Mouse (Mus musculus) thymus, postnatal 25 days (tissue): ENCODE measurements around the gene Stxbp5l.
"Not testable (repeated sequence)": the region's sequence is repeated elsewhere in the genome, so short reads cannot be mapped to it uniquely, and the experiment has no call there.

Experiments
- DNase-seq: peaks from one replicate; pipeline ENCODE4 v3.0.0; 2022

The Stxbp5l gene

GRCm38 (mm10) chr16:37273681-37274080 lies 111.1 kb downstream of the Stxbp5l start:
- no peak for DNase-seq

GRCm38 (mm10) chr16:37261678-37262077 lies 123.1 kb downstream of the Stxbp5l start:
- no peak for DNase-seq

DNA sequence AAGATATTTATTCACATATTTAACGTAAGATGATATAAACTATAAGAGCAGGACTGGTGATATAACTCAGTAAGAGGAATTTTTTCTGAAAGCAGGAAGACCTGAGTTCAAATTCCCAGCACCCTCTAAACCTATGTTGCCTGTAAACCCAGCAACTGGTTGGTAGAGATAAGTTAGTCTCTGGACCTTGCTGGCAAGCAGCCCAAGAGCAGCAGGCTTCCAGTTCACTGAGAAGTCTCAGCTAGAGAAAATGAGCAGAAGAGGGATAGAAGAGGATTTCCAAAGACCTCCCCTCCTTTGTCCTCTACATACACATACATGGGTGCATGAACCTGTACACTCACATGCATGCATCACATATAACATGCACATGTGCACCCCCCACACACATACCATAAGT lies 165.6 kb downstream of the Stxbp5l start:
- no peak for DNase-seq

GRCm38 (mm10) chr16:37208783-37209182 lies 176.0 kb downstream of the Stxbp5l start:
- DNase-seq: no peak

DNA sequence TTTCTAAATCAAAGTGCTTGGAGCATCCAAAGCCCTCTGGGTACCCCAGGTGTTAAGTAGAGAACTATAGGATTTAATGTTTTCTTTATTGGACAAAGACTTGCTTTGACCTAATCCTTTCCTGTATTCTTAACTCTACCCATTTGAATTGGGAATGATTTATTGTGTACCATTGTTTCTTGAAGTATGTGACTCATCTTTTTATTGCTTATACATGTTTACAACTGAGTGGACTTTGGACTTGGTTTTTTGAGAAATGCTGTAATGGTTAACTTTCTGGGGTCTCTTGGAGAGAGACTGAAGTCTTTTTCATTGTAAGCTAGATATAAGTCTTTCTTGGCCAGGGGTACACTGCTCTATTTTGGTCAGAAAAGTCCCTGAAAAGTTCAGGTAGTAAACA lies 190.6 kb downstream of the Stxbp5l start:
- DNase-seq: no peak

DNA sequence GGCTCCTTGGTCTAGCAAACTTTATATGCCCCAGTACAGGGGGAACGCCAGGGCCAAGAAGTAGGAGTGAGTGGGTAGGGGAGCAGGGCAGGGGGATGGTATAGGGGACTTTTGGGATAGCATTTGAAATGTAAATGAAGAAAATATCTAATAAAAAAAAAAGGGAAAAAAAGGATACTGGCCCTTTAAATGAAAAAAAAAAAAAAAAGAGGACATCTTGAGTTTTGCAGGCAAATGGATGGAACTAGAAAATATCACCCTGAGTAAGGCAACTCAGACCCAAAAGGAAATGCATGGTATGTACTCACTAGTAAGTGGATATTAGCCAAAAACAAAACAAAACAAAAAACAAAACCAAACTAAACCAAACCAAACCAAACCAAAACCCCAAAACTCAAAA lies 259.6 kb downstream of the Stxbp5l start:
- DNase-seq: not testable (repeated sequence)

DNA sequence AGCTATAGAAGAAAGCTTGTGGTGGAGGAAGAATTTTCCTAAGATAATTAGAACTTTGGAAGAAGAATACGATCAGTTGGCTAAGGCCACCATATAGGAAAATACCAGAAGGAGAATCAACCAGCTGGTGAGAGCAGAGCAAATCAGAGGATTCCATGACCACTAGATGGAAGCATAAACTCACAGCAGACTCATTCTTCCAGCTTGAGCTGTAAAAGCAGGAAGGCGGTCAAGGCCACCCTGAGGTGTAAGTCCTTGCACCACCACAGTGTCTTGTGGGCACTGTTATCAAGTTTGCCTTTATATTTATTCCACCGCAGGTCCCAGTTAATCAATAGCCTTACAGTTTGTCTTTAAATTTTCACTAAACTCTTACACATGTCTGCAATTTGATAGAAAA lies 275.5 kb downstream of the Stxbp5l start:
- no peak for DNase-seq

GRCm38 (mm10) chr16:37108763-37109162 lies 276.0 kb downstream of the Stxbp5l start:
- DNase-seq: no peak

- peak; percentile 54 for DNase-seq
These were observed 290.5 kb downstream of the Stxbp5l start for GRCm38 (mm10) chr16:37094169-37094833.

- no peak for DNase-seq
These were observed 295.1 kb downstream of the Stxbp5l start for GRCm38 (mm10) chr16:37089648-37090047.

DNA sequence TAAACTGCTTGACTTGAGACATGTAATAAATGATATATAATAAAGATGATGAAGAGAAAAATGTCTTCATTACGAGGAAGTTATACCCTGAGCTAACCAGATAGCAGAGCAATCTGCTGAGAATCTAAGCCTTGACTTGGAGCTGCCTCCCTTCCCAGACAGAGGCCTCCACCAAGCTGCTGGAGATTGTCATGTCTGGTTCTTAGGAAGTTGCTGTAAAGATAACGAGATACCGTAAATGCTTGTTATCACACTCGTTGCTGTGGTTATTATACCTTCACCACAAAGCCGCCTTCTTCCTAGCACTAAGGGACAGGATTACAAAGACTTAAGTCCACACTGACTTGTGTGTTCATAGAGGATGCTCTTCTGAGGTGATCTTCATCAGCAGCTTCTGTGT lies 312.4 kb downstream of the Stxbp5l start:
- no peak for DNase-seq
